Mouse (Mus musculus) gonadal fat pad, adult 2 months (tissue): ENCODE data around the gene Gkn1. TPM values are rescaled to one million over a fixed set of nuclear protein-coding genes. Genes with fewer than 3 reads are reported as not detected.

Experiments used
- DNase-seq: peaks from one replicate; pipeline ENCODE4 v3.0.0-alpha.2; 2012; ENCODE audit warnings: low read depth
- polyA plus RNA-seq: library from polyadenylated mRNA; depleted of rRNA; stranded (reverse); fragments of >200 nt; gene quantifications from 2 replicates; pipeline ENCODE4 v1.2.3, GENCODE M21; 2012; rRNA removed

The Gkn1 gene
- polyA plus RNA-seq = 0.32 TPM in 1 of 2 replicates, not detected in the other

- DNase-seq = no peak
These were observed at the start of gene Gkn1 for GRCm38 (mm10) chr6:87350829-87351228. Gkn1 (minus strand) TSS chr6:87350942.

- DNase-seq = no peak
These were observed 49.3 kb upstream of the Gkn1 start for GRCm38 (mm10) chr6:87399886-87400566.

- no peak for DNase-seq
These were observed 48.4 kb upstream of the Gkn1 start for GRCm38 (mm10) chr6:87399137-87399536.

- DNase-seq = no peak
These were observed 44.0 kb upstream of the Gkn1 start for GRCm38 (mm10) chr6:87394783-87395182.

GRCm38 (mm10) chr6:87393466-87394205, 42.9 kb upstream of the Gkn1 start:
- DNase-seq = no peak

- no peak for DNase-seq
These were observed 38.8 kb upstream of the Gkn1 start for GRCm38 (mm10) chr6:87389455-87389989.

GRCm38 (mm10) chr6:87388877-87389276, 38.1 kb upstream of the Gkn1 start, which contains the start of gene Gkn3:
Gkn3 (minus strand) TSS chr6:87388935.
- no peak for DNase-seq

GRCm38 (mm10) chr6:87386681-87387080, 35.9 kb upstream of the Gkn1 start:
- no peak for DNase-seq

- no peak for DNase-seq
These were observed 35.5 kb upstream of the Gkn1 start for GRCm38 (mm10) chr6:87386203-87386602.

- no peak for DNase-seq
These were observed 34.0 kb upstream of the Gkn1 start for GRCm38 (mm10) chr6:87384761-87385160.

GRCm38 (mm10) chr6:87383926-87384691, 33.4 kb upstream of the Gkn1 start:
- no peak for DNase-seq

- no peak for DNase-seq
These were observed 22.3 kb upstream of the Gkn1 start, which contains the start of gene Gkn2 for GRCm38 (mm10) chr6:87373057-87373456. Gkn2 (plus strand) TSS chr6:87373357.

GRCm38 (mm10) chr6:87369223-87369622, 18.5 kb upstream of the Gkn1 start:
- no peak for DNase-seq

GRCm38 (mm10) chr6:87354441-87354840, 3.7 kb upstream of the Gkn1 start:
- no peak for DNase-seq

GRCm38 (mm10) chr6:87335935-87336295, 14.8 kb downstream of the Gkn1 start:
- DNase-seq = no peak

- DNase-seq = no peak
These were observed 15.4 kb downstream of the Gkn1 start, which contains the start of gene Antxr1 for GRCm38 (mm10) chr6:87335091-87335934. Antxr1 (minus strand) TSS chr6:87335821.

- no peak for DNase-seq
These were observed 16.2 kb downstream of the Gkn1 start for GRCm38 (mm10) chr6:87334361-87335090.

GRCm38 (mm10) chr6:87332380-87332779, 18.4 kb downstream of the Gkn1 start:
- DNase-seq = no peak

GRCm38 (mm10) chr6:87328265-87329173, 22.2 kb downstream of the Gkn1 start:
- no peak for DNase-seq
